Mouse (Mus musculus) subcutaneous adipose tissue, adult 2 months (tissue): ENCODE results near the gene Olfr1271. TPM values are rescaled to one million over a fixed set of nuclear protein-coding genes. Genes with fewer than 3 reads are reported as not detected.

Experiments
- polyA plus RNA-seq: library from polyadenylated mRNA; depleted of rRNA; stranded (reverse); fragments of >200 nt; gene quantifications from 2 replicates; pipeline ENCODE4 v1.2.3, GENCODE M21; 2012; ENCODE audit warnings: low replicate concordance; rRNA removed

Olfr1271 gene
- not detected in 2 replicates for polyA plus RNA-seq

DNA sequence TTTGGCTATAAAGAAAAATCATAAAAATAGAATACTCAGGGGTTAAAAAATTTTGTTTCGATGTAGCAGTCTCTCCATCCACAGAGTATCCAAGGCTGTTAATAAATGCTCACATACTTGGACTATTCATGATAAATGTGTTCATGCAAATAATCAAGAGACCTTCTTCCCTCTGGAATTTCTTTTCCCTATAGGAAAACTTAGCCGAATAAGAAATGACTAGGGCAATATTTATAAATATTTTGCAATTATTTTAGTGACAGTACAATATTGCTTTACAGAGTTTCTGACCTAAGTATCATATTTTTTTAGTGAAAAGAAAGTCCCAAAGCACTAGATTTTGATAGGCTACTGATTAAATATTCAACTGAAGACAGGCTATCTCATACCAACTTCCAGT is at the start of gene Olfr1271:
TSS of gene Olfr1271 (minus strand) at position 101 of the 400 bp plus-strand sequence.

DNA sequence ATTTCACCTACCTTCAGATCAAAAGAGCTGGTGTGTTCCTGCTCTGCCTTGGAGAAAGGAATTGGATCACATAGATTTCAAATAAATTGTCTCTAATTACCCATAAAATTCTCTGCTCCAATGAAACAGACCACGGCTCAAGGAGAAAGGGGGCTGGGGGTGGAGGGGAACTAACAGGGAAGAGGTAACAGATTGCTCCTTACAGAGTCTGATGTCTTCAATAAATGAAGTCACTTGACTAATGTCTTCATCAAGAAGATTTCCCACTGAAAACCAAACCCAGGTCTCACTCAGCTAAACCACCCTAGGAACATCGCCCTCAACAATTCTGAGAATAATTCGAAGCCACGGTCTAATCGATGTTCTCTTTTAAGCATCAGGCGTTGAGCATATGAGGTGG is 21.9 kb upstream of the Olfr1271 start, which contains the start of gene Olfr1272:
TSS of gene Olfr1272 (minus strand) at position 101 of the 400 bp plus-strand sequence.

DNA sequence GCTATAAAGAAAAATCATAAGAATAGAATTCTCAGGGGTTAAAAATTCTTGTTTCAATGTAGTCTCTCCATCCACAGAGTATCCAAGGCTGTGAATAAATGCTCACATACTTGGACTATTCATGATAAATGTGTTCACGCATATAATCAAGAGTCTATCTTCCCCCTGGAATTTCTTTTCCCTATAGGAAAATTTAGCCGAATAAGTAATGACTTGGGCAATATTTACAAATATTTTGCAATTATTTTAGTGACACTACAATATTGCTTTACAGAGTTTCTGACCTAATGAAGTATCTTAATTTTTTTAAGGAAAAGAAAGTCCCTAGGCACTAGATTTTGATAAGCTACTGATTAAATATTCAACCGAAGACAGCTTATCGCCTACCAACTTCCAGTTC is 13.3 kb downstream of the Olfr1271 start, which contains the start of gene Olfr142:
TSS of gene Olfr142 (minus strand) at position 101 of the 400 bp plus-strand sequence.

DNA sequence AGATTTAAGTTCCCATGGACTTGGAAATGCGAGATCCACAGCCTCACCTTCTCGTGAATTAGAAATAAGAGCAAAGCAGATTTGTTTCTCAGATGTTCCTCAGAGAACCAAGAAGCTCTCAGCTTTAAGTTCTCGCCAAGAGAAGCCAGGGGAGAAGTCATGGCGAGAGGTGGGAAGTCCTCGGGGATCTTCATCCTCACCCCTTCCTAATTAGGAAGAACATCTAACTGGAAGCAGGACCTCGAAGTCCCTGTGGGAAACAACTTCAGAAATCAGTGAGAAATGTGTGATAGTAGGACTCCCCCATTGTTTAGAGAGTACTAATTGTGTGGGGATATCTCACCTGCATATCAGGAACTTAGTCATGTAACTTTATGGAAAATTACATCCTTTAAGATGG is 46.4 kb downstream of the Olfr1271 start, which contains the start of gene Olfr1506:
TSS of gene Olfr1506 (minus strand) at position 101 of the 400 bp plus-strand sequence.

Other genes with a start within 250 kb of the Olfr1271 start
- not detected in 2 replicates for gene Olfr1264, start 245.5 kb downstream of the Olfr1271 start, polyA plus RNA-seq
- not detected in 2 replicates for gene Olfr1265, start 235.7 kb downstream of the Olfr1271 start, polyA plus RNA-seq
- not detected in 2 replicates for gene Olfr140, start 207.4 kb downstream of the Olfr1271 start, polyA plus RNA-seq
- not detected in 2 replicates for gene Olfr1269, start 149.6 kb downstream of the Olfr1271 start, polyA plus RNA-seq
- gene Olfr32, start 128.7 kb downstream of the Olfr1271 start, polyA plus RNA-seq, result not detected in 2 replicates
- not detected in 2 replicates for gene Olfr1270, start 117.9 kb downstream of the Olfr1271 start, polyA plus RNA-seq
- gene Olfr1506, start 46.5 kb downstream of the Olfr1271 start, polyA plus RNA-seq, result not detected in 2 replicates
- not detected in 2 replicates for gene Olfr142, start 13.4 kb downstream of the Olfr1271 start, polyA plus RNA-seq
- not detected in 2 replicates for gene Olfr1272, start 21.8 kb upstream of the Olfr1271 start, polyA plus RNA-seq
- not detected in 2 replicates for gene Gm13769, start 51.2 kb upstream of the Olfr1271 start, polyA plus RNA-seq
- gene Olfr1274-ps, start 127.7 kb upstream of the Olfr1271 start, polyA plus RNA-seq, result not detected in 2 replicates